Mouse (Mus musculus): ENCODE measurements at regions not wholly inside any gene's neighbourhood (a gene's known extent, or its start where the extent isn't known, plus 50 kb on each side); places are given as distances from the start of the nearest gene placed in this dataset.

GRCm38 (mm10) chr7:135823884-135824750, 108.0 kb upstream of the Mki67 start:
- no peaks in the 10 kb centered on the region for H3K36me3 ChIP-seq
- H3K9me3 ChIP-seq, result no peaks in the 10 kb centered on the region
- no peak overlapping the region for H3K4me2 ChIP-seq (replicated peaks)
- no peaks in the 10 kb centered on the region for H3K4me1 ChIP-seq
- H3K27ac ChIP-seq, result no peak overlapping the region
- ATAC-seq (ENCODE audit: insufficient number of reproducible peaks, insufficient read depth, low FRiP score, low TSS enrichment), result no peak
- WGBS, result 66% methylated on average over 6 of the region's 6 CpGs
- no peaks in the 10 kb centered on the region for H3K27me3 ChIP-seq
- no peak overlapping the region for H3K4me3 ChIP-seq
- no peak overlapping the region for H3K9ac ChIP-seq

DNA sequence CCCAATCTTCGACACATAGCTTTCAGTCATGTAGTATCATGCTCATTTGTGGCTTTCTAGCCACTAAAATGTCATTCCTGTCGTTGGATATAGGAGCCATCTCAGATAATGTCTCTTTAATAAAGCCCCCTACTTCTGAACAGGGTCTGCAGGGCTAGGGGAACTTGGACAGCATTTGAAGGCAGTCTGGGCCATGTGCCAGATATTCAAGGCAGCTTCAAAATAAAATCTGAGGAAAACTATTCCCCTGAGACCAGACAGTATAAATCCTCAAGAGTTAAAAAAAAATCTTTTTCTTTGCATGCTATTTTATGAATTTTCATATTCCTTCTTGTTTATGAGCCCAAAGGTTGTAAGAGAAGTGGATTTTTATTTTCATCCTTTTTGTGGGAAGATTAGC, 113.1 kb upstream of the Mki67 start:
- Histone ChIP-seq H3K27ac (no peak overlapping the region), H3K4me2 (replicated peaks) (no peak overlapping the region), H3K9ac (no peak overlapping the region), H3K9me3 (no peaks in the 10 kb centered on the region), H3K4me3 (no peak overlapping the region), H3K27me3 (no peaks in the 10 kb centered on the region), H3K36me3 (no peaks in the 10 kb centered on the region), H3K4me1 (peaks cover 11% of the 10 kb centered on the region; the same call in 1 of the 2 replicates)
- no peak for ATAC-seq (ENCODE audit: insufficient number of reproducible peaks, insufficient read depth, low FRiP score, low TSS enrichment)
- WGBS, result 59% methylated on average over 2 of the region's 2 CpGs

GRCm38 (mm10) chr7:135833425-135833824, 117.3 kb upstream of the Mki67 start:
- H3K27ac ChIP-seq, result 0 out of 2 replicates have a peak overlapping the region, but pooled peaks have one; percentile 14
- 65% methylated on average over 9 of the region's 9 CpGs for WGBS
- ATAC-seq (ENCODE audit: insufficient number of reproducible peaks, insufficient read depth, low FRiP score, low TSS enrichment), result no peak

DNA sequence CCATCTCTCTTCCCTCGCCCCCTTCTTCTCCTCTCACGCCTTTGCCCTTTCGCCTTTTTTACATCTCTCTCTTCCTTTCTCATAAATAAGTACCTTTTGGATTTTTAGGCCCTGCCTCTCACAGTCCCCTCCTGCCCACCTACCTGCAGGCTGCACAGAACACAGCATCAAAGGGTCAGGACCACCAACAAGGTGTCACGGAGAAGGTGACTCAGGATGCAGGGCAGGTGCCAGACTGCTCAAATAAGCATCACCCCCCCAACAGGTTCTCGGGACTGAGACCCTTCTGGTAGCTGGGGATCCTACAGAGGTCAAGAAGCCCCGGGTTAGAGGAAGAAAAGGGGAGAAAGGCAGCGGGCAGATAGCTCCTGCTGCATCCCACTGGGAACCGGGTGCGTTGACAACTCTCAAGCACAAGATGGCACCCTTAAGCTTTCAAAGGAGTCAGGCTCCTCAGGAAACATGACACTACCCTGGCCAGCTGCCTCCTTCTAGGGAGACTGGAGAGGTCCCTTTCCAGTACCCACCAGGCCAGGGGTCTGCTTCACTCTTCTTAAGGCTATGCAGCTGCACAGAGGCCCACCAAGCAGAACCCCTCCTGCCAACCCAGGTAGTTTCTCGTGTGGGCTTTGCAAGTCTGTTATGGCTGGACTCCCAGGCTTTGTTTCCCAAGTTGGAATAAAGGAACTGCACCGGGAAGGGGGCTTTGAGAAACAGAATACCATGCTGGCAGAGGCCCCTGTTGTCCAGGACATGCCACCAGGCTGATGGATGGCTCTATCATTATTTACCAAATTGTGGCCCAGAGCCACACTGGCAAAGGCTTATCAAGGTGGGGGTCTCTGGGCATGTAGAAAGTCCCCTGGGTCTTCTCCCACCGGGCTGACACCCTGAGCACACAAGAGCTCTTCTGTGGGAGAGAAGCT, 120.9 kb upstream of the Mki67 start:
- ATAC-seq (ENCODE audit: insufficient number of reproducible peaks, insufficient read depth, low FRiP score, low TSS enrichment), result peak; percentile 72
- H3K4me3 ChIP-seq, result no peak overlapping the region
- WGBS, result 35% methylated on average over 12 of the region's 12 CpGs
- no peaks in the 10 kb centered on the region for H3K9me3 ChIP-seq
- no peaks in the 10 kb centered on the region for H3K36me3 ChIP-seq
- no peak overlapping the region; the same call in 1 of the 2 replicates for H3K9ac ChIP-seq
- H3K4me1 ChIP-seq, result peaks cover 26% of the 10 kb centered on the region
- 0 out of 2 replicates have a peak overlapping the region, but pooled peaks have one; percentile 51 for H3K27ac ChIP-seq
- no peak overlapping the region for H3K4me2 ChIP-seq (replicated peaks)
- no peaks in the 10 kb centered on the region for H3K27me3 ChIP-seq

More at GRCm38 (mm10) chr7:135833425-135833824, 117.3 kb upstream of the Mki67 start:
- H3K4me2 ChIP-seq (replicated peaks), result no peak overlapping the region
- H3K4me3 ChIP-seq, result no peak overlapping the region
- peaks cover 26% of the 10 kb centered on the region for H3K4me1 ChIP-seq
- no peak overlapping the region for H3K9ac ChIP-seq
- no peaks in the 10 kb centered on the region for H3K36me3 ChIP-seq
- no peaks in the 10 kb centered on the region for H3K9me3 ChIP-seq
- no peaks in the 10 kb centered on the region for H3K27me3 ChIP-seq

DNA sequence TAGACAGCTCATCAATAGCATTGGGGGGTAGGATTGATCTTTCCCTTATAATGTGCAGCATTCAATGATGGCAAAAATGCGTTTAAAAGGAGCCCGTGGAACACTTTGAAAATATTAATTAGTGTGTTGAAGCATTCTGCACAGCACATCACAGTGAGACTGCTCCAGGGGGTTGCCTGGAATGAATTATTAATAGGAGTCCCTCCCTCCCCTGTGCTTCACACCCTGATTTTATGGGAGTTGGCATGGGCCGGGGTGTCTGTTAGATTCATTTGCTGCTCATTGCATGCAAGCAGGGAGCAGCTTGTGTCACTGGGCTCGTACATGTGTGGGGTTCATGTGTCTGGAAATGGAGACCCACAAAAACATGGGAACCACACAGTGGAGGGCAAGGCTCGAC, 127.9 kb upstream of the Mki67 start:
- WGBS, result 82% methylated on average over 5 of the region's 5 CpGs
- Histone ChIP-seq H3K4me1 (peaks cover 24% of the 10 kb centered on the region), H3K9me3 (no peaks in the 10 kb centered on the region), H3K27me3 (peaks cover 4% of the 10 kb centered on the region; the same call in 1 of the 2 replicates), H3K4me3 (no peak overlapping the region), H3K36me3 (no peaks in the 10 kb centered on the region), H3K4me2 (replicated peaks) (no peak overlapping the region), H3K9ac (no peak overlapping the region), H3K27ac (no peak overlapping the region)
- ATAC-seq (ENCODE audit: insufficient number of reproducible peaks, insufficient read depth, low FRiP score, low TSS enrichment), result no peak

DNA sequence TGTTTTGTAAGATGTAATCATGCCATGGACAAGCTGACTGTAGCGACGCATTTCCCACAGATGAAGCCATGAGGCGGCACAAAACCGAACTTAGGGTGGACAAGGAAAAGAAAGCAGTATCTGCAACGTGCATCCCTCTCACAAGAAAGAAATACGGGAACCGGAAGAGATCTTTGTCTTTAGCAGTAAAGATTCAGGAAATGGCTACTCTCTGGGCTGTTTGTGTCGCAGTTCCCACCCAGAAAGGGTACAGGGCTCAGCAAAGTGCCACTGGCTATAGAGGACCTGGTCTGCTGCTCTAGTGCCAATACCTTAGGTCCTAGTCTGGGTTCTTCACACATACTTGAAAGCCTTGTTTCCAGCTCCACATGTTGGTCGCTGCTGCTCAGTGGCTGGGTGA, 131.1 kb upstream of the Mki67 start:
- Histone ChIP-seq H3K4me2 (replicated peaks) (no peak overlapping the region), H3K36me3 (no peaks in the 10 kb centered on the region), H3K4me3 (no peak overlapping the region), H3K27ac (no peak overlapping the region), H3K9me3 (no peaks in the 10 kb centered on the region), H3K9ac (no peak overlapping the region), H3K27me3 (peaks cover 4% of the 10 kb centered on the region; the same call in 1 of the 2 replicates), H3K4me1 (peaks cover 28% of the 10 kb centered on the region)
- no peak for ATAC-seq (ENCODE audit: insufficient number of reproducible peaks, insufficient read depth, low FRiP score, low TSS enrichment)
- WGBS, result 70% methylated on average over 9 of the region's 9 CpGs

DNA sequence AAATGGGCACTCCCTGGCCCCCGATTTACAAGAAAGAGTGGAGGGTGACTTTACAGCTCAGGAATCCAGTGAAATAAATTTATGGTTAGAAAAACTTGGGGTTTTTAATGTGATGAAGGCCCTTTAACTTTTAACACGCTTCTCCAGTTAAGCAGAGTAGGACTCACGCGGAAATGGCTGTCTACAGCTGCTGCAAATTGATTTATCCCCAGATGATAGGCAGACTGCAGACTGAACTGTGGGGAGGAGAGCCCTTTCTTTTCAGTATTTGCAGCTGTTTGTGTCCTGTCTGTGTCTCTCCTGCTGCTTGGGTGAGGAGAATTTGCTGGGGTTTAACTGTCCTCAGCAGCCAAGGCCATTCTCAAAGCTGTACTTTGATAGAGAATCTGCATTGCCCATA, 132.0 kb upstream of the Mki67 start:
- Histone ChIP-seq H3K27me3 (peaks cover 6% of the 10 kb centered on the region; the same call in 1 of the 2 replicates), H3K36me3 (no peaks in the 10 kb centered on the region), H3K4me2 (replicated peaks) (no peak overlapping the region), H3K4me3 (no peak overlapping the region), H3K27ac (peak overlapping the region; percentile 69), H3K9me3 (no peaks in the 10 kb centered on the region), H3K4me1 (peaks cover 30% of the 10 kb centered on the region), H3K9ac (no peak overlapping the region)
- ATAC-seq (ENCODE audit: insufficient number of reproducible peaks, insufficient read depth, low FRiP score, low TSS enrichment), result no peak
- WGBS, result 37% methylated on average over 4 of the region's 4 CpGs

- Histone ChIP-seq H3K9ac (no peak overlapping the region), H3K27ac (peak overlapping the region; percentile 69), H3K4me1 (peaks cover 36% of the 10 kb centered on the region), H3K9me3 (no peaks in the 10 kb centered on the region), H3K27me3 (0 out of 2 replicates have a peak, but pooled peaks cover 6% of the 10 kb centered on the region), H3K4me2 (replicated peaks) (no peak overlapping the region), H3K36me3 (no peaks in the 10 kb centered on the region), H3K4me3 (no peak overlapping the region)
- no peak for ATAC-seq (ENCODE audit: insufficient number of reproducible peaks, insufficient read depth, low FRiP score, low TSS enrichment)
- 74% methylated on average over 5 of the region's 5 CpGs for WGBS
These were observed 132.7 kb upstream of the Mki67 start for GRCm38 (mm10) chr7:135848833-135849232.

GRCm38 (mm10) chr7:135853127-135853813, 137.1 kb upstream of the Mki67 start:
- 0 out of 2 replicates have a peak overlapping the region, but pooled peaks have one; percentile 12 for H3K27ac ChIP-seq
- peaks cover 12% of the 10 kb centered on the region; the same call in 1 of the 2 replicates for H3K27me3 ChIP-seq
- peaks cover 24% of the 10 kb centered on the region for H3K4me1 ChIP-seq
- H3K4me2 ChIP-seq (replicated peaks), result peak overlapping the region; percentile 53
- H3K9ac ChIP-seq, result peak overlapping the region; percentile 8; the same call in 1 of the 2 replicates
- WGBS, result 6% methylated on average over 37 of the region's 39 CpGs
- H3K4me3 ChIP-seq, result peak overlapping the region; percentile 12; the same call in 1 of the 2 replicates
- no peak for ATAC-seq (ENCODE audit: insufficient number of reproducible peaks, insufficient read depth, low FRiP score, low TSS enrichment)
- H3K36me3 ChIP-seq, result no peaks in the 10 kb centered on the region
- no peaks in the 10 kb centered on the region for H3K9me3 ChIP-seq

DNA sequence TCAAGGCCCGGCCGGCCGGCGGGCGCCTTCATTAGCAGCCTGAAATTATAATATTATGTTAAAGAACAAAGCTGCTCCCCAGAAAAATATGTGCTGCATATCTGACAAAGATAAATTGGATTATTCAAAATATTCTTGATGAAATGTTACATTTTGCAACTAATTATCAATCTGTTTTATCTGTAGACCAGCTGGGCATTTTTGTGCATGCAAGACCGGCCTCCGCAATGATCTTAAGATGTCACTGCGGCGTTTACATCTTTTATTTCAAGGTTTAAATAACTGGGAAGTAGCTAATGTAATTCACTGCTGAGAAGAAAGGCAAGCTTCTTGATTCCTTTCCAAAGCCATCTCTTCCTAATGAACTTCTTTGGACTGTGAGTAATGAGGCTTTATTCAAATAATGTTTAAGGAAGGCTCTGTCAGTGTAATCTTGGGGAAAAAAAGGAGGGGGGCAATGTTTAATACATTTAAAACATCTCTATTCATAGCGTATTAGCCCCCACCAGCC, 137.7 kb upstream of the Mki67 start:
- Histone ChIP-seq H3K9ac (peak overlapping the region; percentile 8; the same call in 1 of the 2 replicates), H3K36me3 (no peaks in the 10 kb centered on the region), H3K9me3 (no peaks in the 10 kb centered on the region), H3K27me3 (peaks cover 15% of the 10 kb centered on the region; the same call in 1 of the 2 replicates), H3K4me2 (replicated peaks) (peak overlapping the region; percentile 53), H3K4me3 (peak overlapping the region; percentile 12; the same call in 1 of the 2 replicates), H3K27ac (no peak overlapping the region), H3K4me1 (peaks cover 18% of the 10 kb centered on the region; the same call in 1 of the 2 replicates)
- no peak for ATAC-seq (ENCODE audit: insufficient number of reproducible peaks, insufficient read depth, low FRiP score, low TSS enrichment)
- 23% methylated on average over 10 of the region's 10 CpGs for WGBS

DNA sequence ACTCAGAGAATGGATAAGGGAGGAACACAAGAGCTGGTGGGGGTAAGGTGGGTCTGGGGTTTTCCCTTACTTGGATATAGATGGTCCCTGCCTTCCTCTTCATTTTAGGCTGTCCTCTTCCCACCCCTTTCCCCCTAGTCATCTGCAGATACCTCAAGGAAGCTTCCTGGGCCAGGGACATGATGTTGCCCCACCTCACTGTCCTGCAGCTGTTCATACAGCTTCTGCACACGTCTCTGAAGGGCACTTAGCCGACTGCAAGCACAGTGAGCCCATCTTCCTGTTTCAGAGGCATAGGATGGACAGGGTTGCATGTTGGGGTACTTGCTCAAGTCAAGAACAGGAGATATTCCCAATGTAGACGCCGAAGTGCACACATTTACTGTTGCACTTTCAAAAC, 144.1 kb upstream of the Mki67 start:
- no peak overlapping the region for H3K4me3 ChIP-seq
- no peak for ATAC-seq (ENCODE audit: insufficient number of reproducible peaks, insufficient read depth, low FRiP score, low TSS enrichment)
- no peaks in the 10 kb centered on the region for H3K36me3 ChIP-seq
- 0 out of 2 replicates have a peak, but pooled peaks cover 3% of the 10 kb centered on the region for H3K27me3 ChIP-seq
- 45% methylated on average over 4 of the region's 4 CpGs for WGBS
- 0 out of 2 replicates have a peak overlapping the region, but pooled peaks have one; percentile 14 for H3K4me2 ChIP-seq (replicated peaks)
- no peak overlapping the region for H3K9ac ChIP-seq
- peaks cover 46% of the 10 kb centered on the region for H3K4me1 ChIP-seq
- peak overlapping the region; percentile 69 for H3K27ac ChIP-seq
- no peaks in the 10 kb centered on the region for H3K9me3 ChIP-seq
